Mouse (Mus musculus): ENCODE data around the gene Fam83e.

DNA sequence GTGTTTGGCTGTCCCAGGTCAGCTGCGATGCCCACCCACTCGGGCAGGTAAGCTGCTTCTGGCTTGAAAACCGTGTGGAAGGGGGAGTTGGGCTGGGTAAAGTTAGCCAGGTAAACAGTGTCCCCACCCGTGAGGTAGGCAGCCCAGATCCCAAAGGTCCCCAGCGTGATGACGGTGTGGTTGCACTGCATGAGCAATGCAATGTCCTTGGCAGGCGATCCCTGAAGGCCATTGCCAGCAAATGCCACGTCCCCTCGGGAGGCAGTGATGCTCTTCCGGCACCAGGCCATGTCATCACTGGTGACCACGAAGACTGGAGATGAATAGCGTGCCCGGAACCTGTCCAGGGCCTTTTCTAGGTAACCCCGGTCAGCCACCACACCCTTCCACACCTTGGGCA, 42.5 kb upstream of the Fam83e start:
- no peak for TF ChIP-seq CTCF (IDR thresholded peaks at IDR 0.05; ENCODE audit: borderline replicate concordance, insufficient read depth, low read depth, low read length)
- no peak for TF ChIP-seq POLR2A (IDR thresholded peaks at IDR 0.05; ENCODE audit: borderline replicate concordance, insufficient read depth, low read length)
